In the genomic region with DNA sequence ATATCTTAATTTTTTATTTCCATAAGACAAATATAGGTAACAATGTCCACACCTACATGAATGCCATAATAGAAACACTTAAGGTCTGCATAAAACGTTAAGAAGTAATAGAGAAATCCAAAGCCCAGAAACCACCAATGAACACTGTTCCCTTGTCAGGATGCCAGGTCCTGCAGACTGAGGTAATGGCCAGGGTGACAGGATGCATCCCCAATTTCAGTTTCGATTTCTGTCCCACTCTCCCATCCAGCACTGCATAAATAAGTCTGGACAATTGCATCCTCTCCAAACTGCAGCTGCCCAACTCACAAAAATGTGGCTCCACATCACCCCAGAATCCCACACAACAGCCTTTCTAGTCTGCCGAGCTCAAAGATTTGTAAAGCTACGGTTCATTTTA, we compare ENCODE assay signal across 7 mouse cellular contexts. TPM values are rescaled to one million over a fixed set of nuclear protein-coding genes. Genes with fewer than 3 reads are reported as not detected.
DNase-seq lines count a peak whose midpoint lies in the region; ATAC-seq and TF ChIP-seq lines count a peak whose summit lies in the region.

No protein-coding gene starts in this region.

- intact Hi-C loops in left cerebral cortex, postnatal 10 days (cut with DNase I): no loop called here

- H3K27me3 ChIP-seq in hindbrain, embryonic 15.5 days: no peaks in the 10 kb centered on the region
- no peaks in the 10 kb centered on the region for H3K27me3 ChIP-seq in lung, embryonic 16.5 days (ENCODE audit: control insufficient read depth, insufficient read depth, low read depth, low read length)

- no peak for ATAC-seq in hindbrain, embryonic 15.5 days (ENCODE audit: low FRiP score, low read depth)
- no peak for ATAC-seq in lung, embryonic 16.5 days (ENCODE audit: low read depth)

- H3K9me3 ChIP-seq in hindbrain, embryonic 15.5 days: no peaks in the 10 kb centered on the region
- no peaks in the 10 kb centered on the region for H3K9me3 ChIP-seq in lung, embryonic 16.5 days (ENCODE audit: control insufficient read depth, low read length)

- WGBS in hindbrain, embryonic 15.5 days: 73% methylated on average over 4 of the region's 4 CpGs
- 64% methylated on average over 4 of the region's 4 CpGs for WGBS in lung, embryonic 16.5 days

- TF ChIP-seq POLR2A in embryonic fibroblast, embryonic 13.5 days (IDR thresholded peaks at IDR 0.05; ENCODE audit: low read depth, low read length): no peak

- peak overlapping the region; percentile 21; the same call in 1 of the 2 replicates for H3K4me3 ChIP-seq in embryonic fibroblast, embryonic 13.5 days (ENCODE audit: insufficient read depth, low read length)
- no peak overlapping the region for H3K4me3 ChIP-seq in hindbrain, embryonic 15.5 days
- H3K4me3 ChIP-seq in lung, embryonic 16.5 days (ENCODE audit: low read length): peak overlapping the region; percentile 23

- H3K4me1 ChIP-seq in embryonic fibroblast, embryonic 13.5 days (ENCODE audit: control insufficient read depth, insufficient read depth, low read length): peaks cover 5% of the 10 kb centered on the region
- peaks cover 45% of the 10 kb centered on the region for H3K4me1 ChIP-seq in hindbrain, embryonic 15.5 days (replicated peaks)
- H3K4me1 ChIP-seq in lung, embryonic 16.5 days (replicated peaks; ENCODE audit: control insufficient read depth, insufficient read depth, low read length): peaks cover 24% of the 10 kb centered on the region

- peak overlapping the region; percentile 67 for H3K4me2 ChIP-seq in hindbrain, embryonic 15.5 days
- H3K4me2 ChIP-seq in lung, embryonic 16.5 days (ENCODE audit: low read depth, low read length): peak overlapping the region; percentile 42

- TF ChIP-seq CTCF in embryonic fibroblast, embryonic 13.5 days (IDR thresholded peaks at IDR 0.05; ENCODE audit: borderline replicate concordance, insufficient read depth, low read length): no peak

- peaks cover 19% of the 10 kb centered on the region for H3K36me3 ChIP-seq in hindbrain, embryonic 15.5 days
- peaks cover 6% of the 10 kb centered on the region; the same call in 1 of the 2 replicates for H3K36me3 ChIP-seq in lung, embryonic 16.5 days (ENCODE audit: control insufficient read depth, insufficient read depth, low read length)

- no peak overlapping the region for H3K27ac ChIP-seq in embryonic fibroblast, embryonic 13.5 days (ENCODE audit: insufficient read depth, low read length)
- no peak overlapping the region for H3K27ac ChIP-seq in hindbrain, embryonic 15.5 days (replicated peaks)
- H3K27ac ChIP-seq in lung, embryonic 16.5 days (ENCODE audit: low read length): no peak overlapping the region

- peak; percentile 34 to 49 for DNase-seq in adrenal gland, postnatal 36 days
- no peak for DNase-seq in left cerebral cortex, postnatal 10 days (ENCODE audit: extremely low spot score in 1 of 2, low spot score in 2 of 2)
- DNase-seq in thymus, postnatal 10 days (ENCODE audit: low spot score in 2 of 2): no peak
- no peak for DNase-seq in spleen, adult 12 weeks (ENCODE audit: low spot score)

- no peak overlapping the region for H3K9ac ChIP-seq in hindbrain, embryonic 15.5 days
- H3K9ac ChIP-seq in lung, embryonic 16.5 days (ENCODE audit: low read length): peak overlapping the region; percentile 23; the same call in 1 of the 2 replicates

RNA-seq across cellular contexts. Expression of gene Tut7, which starts 2.8 kb away (rescaled TPM):
- total RNA-seq in adrenal gland, postnatal 36 days (2021): 10 to 100 TPM; 68.6 to 71.0 TPM
- polyA plus RNA-seq in embryonic fibroblast, embryonic 13.5 days (2011; ENCODE audit: insufficient read length, low read depth, missing spikeins): 102 and 113 TPM in 2 replicates
- 41.5 and 42.6 TPM in 2 replicates for polyA plus RNA-seq in hindbrain, embryonic 15.5 days (2015; fragmentation: Nextera tagmentation; extraction: Ambion mirVana)
- 46.8 and 50.7 TPM in 2 replicates for polyA plus RNA-seq in lung, embryonic 16.5 days (2015; fragmentation: Nextera tagmentation; extraction: Ambion mirVana)
- 10 to 100 TPM; 67.4 to 67.6 TPM for total RNA-seq in left cerebral cortex, postnatal 10 days (2021)

RNA-seq across cellular contexts. Expression of gene Gm49354, which starts 38.1 kb away (rescaled TPM):
- not detected for total RNA-seq in adrenal gland, postnatal 36 days (2021)
- not detected in 2 replicates for polyA plus RNA-seq in embryonic fibroblast, embryonic 13.5 days (2011; ENCODE audit: insufficient read length, low read depth, missing spikeins)
- polyA plus RNA-seq in hindbrain, embryonic 15.5 days (2015; fragmentation: Nextera tagmentation; extraction: Ambion mirVana): not detected in 2 replicates
- polyA plus RNA-seq in lung, embryonic 16.5 days (2015; fragmentation: Nextera tagmentation; extraction: Ambion mirVana): not detected in 2 replicates
- not detected for total RNA-seq in left cerebral cortex, postnatal 10 days (2021)

RNA-seq across cellular contexts. Expression of gene Isca1, which starts 50.5 kb away (rescaled TPM):
- total RNA-seq in adrenal gland, postnatal 36 days (2021): 100 to 1,000 TPM in 1 of 2 experiments, 10 to 100 TPM in 1; 97.6 to 107 TPM
- 56.6 and 64.3 TPM in 2 replicates for polyA plus RNA-seq in embryonic fibroblast, embryonic 13.5 days (2011; ENCODE audit: insufficient read length, low read depth, missing spikeins)
- polyA plus RNA-seq in hindbrain, embryonic 15.5 days (2015; fragmentation: Nextera tagmentation; extraction: Ambion mirVana): 160 and 163 TPM in 2 replicates
- polyA plus RNA-seq in lung, embryonic 16.5 days (2015; fragmentation: Nextera tagmentation; extraction: Ambion mirVana): 168 and 183 TPM in 2 replicates
- total RNA-seq in left cerebral cortex, postnatal 10 days (2021): 100 to 1,000 TPM; 101 to 107 TPM

Comparison
In these comparisons a context has a peak if more than half of its experiments do, and no peak if none do; other contexts are left out.
1. DNase-seq: peak in adrenal gland, postnatal 36 days (2 of 2); none in left cerebral cortex, postnatal 10 days (0 of 2), thymus, postnatal 10 days (0 of 2) and spleen, adult 12 weeks (single experiment).